Mouse (Mus musculus) liver, adult (tissue): ENCODE data around the gene Snx5.

Source experiments
- GATA4 ChIP-seq: IDR thresholded peaks from 2 replicates; pipeline ENCODE4 v1.6.1; 2014; ENCODE audit warnings: mild to moderate bottlenecking, low read length; ENCODE audit not compliant: insufficient replicate concordance

Snx5 gene

DNA sequence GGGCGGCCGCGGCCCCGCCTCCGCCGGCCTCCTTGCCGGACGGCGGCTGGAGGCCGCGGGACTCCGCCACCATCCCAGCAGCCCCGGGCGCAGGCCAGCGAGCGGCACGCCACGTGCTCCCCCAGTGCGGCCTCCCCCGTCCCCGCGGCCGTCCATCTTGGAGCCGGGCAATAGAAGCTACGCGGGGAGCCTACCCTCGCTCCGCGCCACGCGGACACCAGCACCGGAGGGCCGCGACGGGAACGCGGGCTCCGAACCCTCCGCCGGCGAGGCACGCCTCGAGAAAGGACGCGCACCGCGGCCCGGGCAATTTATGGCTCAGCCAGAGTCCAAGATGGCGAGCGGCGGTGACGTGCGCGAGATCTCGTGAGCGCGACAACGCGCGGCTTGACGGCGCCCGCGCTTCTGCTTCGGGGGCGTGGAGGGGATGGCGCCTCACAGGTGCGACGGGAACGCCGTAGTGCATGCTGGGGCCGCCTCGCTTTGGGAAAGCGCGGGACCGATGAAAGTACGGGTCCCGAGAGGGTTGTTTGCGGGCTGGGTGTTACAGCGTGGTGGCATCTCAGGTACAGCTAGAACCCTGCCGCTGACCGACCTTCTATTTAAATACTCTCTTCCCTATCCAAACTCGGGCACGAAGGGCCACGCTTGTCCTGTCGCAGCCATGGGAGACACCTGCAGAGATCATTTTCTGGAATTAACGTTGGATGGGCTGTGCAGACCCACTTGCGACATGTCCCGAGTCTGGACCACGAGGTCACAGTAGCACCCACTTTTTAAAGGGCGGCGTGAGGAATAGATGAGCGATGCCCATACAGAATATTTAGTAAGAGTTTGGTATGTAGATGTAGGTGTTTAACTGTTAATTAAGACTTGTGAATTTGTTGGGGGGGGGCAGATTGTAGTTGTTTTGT is at the start of gene Snx5, which contains the start of gene Mgme1:
Gene Snx5 (minus strand): TSS at position 400 of the 914 bp plus-strand sequence.
Gene Mgme1 (plus strand): TSS at position 157 of the 914 bp plus-strand sequence.
- TF ChIP-seq GATA4 = peak; percentile 52; the same call in 1 of the 2 replicates

DNA sequence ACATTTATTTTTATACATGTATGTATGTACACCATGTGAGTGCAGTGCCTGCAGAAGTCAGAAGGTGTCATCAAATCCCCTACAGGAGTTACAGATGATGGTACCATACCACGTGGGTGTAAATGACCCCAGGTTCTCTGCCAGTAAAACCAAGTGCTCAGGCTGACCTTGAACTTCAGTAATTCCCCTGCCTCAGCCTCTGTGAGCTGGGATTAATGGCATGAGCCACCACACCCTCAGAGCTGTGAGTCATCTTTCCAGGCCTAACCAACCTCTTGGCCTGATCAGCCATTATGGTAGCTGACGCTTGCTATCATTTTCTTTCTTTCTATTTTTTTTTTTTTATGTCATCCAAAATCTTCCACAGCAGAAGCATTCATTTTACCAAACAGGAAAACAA is 40.7 kb upstream of the Snx5 start:
- TF ChIP-seq GATA4 = no peak

DNA sequence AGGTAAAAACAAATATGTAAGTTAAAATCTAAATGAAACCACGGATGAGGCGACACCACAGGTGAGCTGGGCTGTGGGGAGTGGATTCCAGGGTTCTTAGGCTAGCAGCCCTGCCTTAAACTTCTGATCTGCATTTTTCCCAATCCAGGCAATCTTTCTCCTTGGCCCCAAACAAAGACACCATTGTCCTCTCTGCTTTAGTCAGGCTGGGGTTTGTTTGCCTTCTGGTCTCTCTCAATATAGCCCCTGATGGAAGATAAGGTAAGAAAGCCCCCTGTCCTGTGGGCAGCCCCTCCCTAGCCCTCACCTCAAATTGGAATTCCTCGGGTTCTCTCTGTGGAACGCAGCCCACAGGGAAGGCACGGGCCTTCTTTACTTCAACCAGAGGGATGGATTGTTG is 39.6 kb upstream of the Snx5 start:
- no peak for TF ChIP-seq GATA4

DNA sequence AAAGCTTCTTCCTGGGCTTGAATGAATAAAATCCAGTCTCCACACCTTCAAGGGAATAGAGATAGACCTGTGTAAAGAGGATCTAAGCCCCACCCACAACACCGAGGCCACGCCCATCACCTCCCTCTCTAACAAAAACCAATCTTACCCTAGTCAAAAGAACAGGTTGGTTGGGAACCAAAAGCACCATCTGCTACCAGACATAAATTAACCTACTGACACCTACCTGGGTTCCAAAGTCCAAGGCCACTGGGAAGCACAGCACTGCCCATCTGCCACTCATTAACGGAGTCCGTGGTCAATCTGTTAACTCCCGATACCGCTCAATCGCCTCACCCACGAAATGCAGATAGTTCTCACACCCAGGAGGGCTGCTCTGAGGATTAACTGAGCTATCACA is 37.9 kb upstream of the Snx5 start:
- no peak for TF ChIP-seq GATA4

DNA sequence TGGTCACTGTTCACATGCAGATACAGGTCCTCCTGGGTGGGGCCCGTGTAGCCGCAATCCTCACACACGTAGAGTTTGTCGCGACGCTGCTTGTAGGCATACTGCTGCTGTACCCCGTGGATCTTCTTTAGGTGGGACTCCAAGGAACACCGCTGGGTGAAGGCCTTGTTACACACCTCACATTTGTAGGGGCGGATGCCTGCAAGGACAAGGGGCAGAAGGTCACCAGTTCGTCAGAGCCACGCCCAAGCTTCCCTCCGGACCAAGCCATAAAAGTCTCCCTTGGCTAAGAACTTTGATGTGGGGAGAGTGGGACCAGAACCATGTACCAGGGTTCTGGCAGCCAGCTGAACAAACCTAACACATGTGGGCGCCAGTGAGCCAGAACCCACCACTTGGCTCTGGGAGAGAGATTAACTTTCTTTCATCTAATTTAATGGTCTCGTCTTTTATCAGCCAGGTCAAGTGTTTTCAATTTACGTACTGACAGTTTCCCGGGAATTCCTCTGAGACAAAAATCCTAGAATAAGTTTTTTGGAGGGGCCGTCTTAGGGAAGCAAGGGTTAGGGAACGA is 35.1 kb upstream of the Snx5 start:
- no peak for TF ChIP-seq GATA4

DNA sequence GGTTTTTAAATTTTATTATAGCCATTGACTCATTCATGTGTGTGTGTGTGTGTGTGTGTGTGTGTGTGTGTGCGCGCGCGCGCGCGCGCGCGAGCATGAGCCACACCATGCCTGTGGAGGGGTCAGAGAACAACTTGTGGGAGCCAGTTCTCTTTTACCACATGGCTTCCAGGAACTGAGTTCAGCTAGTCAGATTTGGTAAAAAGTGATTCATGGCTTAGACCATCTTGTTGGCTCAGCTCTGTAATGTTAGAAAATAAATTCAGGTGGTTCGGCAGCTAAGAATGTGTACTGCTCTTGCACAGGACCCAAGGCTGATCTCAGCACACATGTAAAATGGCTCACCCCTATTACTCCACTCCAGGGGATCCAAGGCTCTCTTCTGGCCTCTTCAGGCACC is 30.4 kb upstream of the Snx5 start:
- no peak for TF ChIP-seq GATA4

DNA sequence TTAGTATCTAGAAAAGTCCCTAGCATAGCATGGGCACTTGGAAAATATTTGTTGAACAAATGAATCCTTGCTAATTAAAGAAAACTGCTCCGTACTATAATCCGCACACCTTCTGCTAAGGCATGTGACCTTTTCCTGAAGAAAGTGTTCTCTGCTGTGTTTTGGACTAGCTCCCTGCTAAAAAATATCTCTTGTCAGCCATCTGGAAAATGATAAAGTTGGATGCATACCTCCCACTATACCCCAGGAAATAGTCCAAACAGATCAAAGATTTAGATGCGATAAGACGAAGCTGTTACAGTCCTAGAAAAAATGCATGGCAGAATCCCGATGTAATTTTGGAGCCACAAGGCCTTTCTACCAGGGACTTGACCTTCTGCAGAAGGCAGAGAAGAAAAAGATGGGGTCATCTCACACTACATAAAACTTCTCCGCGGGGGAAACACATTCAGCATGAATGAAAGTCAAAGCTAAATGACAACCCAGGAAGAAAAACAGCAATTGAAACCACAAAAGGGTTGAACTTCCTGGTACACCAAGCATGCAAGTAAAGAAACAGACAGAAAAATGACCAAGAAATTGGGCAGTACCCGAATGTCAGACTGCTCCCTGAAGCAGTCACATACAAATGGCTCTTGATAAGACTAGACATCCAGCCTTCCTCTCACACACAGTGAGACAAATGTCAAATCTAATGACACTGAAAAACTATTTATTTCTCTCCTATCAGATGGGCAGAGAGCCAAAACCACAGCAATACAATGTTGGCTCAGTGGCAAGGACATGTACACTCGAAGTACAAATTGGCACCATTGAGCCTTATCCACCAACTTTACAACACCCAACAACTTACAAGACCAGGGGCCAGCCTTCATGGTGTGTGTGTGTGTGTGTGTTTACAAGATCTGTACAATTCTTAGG is 29.3 kb upstream of the Snx5 start:
- TF ChIP-seq GATA4 = peak; percentile 69; the same call in 1 of the 2 replicates

DNA sequence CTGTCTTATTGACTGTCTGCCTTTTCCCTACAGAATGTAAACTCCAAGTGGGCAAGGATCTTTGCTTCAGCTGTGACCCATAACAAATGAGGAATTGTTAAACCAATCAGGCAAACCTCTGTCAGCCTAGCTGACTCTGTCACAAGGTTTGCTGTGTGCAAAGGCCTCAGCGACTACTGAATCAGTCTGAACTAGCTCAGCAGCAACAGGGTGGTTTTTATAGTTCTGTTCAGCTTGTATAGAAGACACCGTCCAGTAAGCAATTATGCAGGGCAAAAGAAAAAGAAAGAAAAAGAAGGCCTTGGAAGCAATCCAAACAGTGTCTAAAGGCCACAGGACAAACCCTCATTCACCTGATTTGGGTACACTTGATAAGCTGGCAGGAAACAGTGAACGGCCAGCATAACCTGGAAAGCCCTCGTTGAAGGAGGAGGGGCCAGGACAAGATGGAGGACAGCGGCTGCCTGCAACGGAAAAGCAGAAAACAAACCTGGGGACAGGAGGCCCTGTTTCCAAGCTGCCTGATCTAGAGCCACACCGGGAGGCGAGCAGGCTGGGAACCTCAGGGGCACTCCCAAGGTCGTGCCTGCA is 24.5 kb upstream of the Snx5 start:
- no peak for TF ChIP-seq GATA4

DNA sequence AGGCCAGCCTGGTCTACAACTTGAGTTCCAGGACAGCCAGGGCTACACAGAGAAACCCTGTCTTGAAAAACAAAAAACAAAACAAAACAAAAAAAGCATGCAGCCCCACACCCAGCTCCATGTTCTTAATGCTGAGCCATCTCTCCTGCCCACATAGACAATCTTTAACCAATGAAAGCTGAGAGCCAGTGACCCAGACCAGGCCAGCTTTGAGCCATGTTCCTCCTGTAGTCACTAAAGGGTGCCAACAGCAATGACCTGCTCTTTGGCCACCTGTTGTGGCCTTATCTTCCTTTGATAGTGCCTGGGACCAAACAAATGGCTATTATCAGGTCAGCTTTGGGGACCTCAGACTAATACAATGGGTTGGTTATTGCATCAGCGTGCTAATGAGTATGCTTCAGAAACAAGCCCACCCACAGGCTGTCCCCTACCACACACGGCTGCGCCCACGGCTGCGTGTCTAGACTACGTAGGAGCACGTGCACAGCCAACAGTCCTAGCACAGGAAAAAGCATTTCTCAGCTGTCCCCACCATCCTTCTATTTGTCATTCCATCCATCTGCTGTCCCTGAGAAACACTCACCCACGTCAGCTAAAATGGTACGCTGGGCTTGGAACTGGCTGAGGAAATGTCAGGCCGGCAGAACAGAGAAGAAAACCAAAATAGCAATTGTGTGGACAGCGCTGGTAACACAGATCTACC is 21.0 kb upstream of the Snx5 start:
- TF ChIP-seq GATA4 = no peak

DNA sequence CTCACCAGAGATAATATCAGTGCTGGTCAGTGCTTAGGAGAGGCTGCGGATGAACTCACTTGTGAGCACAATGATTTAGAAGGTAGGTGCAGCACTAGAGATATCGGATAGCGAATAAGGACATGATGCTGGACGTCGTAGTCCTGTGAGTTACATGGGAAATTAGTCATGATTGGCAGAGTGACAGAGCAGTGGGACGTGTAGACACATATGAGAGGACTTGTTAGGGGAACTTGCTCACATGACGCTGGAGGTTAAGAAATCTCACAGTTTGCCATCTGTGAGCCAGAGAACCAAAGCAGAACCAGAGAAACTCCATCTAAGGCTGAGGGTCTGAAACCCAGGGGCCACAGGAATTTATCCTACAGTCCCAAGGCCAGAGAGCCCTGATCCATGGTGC is 19.6 kb upstream of the Snx5 start:
- no peak for TF ChIP-seq GATA4

DNA sequence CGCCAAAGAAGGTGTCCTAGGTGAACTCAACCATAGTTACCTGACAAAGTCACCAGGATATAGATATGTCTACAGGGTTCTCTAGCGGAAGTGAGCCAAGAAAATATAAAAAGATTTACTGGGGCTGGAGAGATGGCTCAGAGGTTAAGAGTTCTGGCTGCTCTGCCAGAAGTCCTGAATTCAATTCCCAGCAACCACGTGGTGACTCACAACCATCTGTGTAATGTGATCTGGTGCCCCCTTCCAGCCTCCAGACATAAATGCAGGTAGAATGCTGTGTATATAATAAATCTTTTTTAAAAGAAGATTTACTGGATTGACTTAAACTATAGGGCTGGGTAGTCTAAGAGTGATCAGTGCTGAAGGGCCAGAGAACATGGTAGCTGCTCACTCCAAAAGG is 10.7 kb upstream of the Snx5 start:
- TF ChIP-seq GATA4 = no peak

DNA sequence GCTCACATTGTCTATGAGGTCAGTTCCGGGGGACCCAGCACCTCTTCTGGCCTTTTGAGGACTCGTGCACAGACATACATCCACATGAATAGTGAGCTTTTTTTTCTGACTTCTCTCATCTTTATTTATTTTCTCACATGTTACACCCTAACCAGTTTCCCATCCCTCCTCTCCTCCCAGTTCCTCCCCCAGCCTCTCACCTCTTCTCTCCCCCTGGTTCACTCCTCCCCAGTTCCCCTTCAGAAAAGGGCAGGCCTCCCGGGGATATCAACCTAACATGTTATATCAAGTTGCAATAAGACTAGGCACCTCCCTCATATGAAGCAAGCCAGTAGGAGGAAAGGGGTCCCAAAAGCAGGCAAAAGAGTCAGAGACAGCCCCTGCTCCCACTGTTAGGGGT is 9.9 kb upstream of the Snx5 start:
- no peak for TF ChIP-seq GATA4

DNA sequence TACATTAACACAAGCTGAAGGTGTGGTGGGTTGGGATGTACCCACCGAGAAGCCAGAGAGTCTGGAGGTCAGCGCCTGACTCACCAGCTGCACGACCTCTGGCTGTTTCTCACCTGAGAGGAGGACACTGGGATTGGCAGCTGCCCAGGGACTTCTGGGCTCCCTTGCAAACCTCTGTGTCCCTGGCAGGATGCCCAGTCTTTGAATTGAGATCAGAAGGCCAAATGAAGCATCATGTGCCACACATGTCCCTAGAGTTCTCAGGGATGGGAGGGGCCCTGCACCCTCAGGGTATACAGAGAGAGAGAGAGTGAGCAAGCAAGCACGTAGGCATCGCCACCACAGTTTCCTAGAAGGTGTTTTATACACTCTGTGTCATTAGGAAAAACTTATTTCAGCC is 9.0 kb upstream of the Snx5 start:
- TF ChIP-seq GATA4 = no peak

DNA sequence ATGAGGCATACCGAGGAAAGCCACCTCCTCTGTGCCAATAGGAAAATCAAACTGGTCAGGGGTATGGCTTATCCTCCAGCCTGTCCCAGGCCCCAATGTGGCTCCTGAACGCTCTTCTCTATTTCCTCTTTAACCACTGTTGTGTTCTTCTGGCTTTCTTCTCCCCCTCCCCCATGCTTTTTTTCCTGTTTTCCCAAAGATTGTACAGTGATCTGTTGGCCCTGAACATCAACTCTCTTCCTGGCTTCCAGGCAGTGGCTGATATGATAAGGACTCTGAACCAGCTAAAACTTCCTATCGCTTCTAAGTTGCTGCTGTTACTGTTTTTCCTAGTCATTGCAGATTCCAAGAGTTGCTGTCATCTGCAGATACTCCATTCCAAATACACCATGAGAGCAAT is 6.2 kb upstream of the Snx5 start:
- peak; percentile 95 for TF ChIP-seq GATA4
